Mouse (Mus musculus): Measurements from ENCODE around the gene Xpnpep3. TPM values are rescaled to one million over a fixed set of nuclear protein-coding genes. Genes with fewer than 3 reads are reported as not detected.
A peak's percentile ranks its signal among the peaks of the same experiment; 100 is the strongest.

Gene Xpnpep3
- polyA plus RNA-seq (2015; fragmentation: Nextera tagmentation; extraction: Ambion mirVana) = 11.8 TPM in 2 replicates

DNA sequence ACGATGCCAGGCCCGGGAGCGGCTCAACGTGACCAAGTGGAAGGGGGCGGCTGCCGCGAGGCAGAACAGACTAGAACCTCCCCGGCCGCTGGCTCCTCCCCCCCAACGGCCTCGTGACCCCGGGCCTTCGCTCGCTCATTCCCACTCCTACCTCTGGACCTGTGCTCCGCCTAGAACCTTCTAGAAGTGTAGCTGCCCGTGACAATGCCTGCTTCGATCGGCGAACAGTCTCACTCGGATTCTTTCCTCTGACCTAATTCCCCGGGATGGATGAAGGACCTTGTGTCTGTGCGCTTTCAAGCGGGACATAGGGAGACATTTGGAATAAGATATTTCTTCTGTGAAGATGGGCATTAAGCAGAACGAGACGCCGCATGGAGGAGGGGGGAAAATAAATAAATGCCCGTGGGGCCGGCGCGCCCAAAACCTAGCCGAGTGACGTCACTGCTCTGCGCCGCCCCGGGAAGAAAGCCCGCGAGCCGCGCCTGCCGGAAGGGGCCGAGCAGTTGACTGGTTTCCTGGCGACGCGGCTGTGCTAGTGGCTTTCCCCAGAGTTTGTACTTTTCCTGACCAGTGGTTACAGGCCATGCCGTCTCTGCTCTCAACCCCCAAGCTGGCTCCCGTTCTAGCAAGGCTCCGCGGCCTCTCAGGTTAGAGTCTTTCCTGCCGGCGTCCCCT is at the start of gene Xpnpep3, which contains the start of gene St13:
Gene Xpnpep3, plus strand, starts transcription at position 501 of the 678 bp plus-strand sequence.
Gene St13, minus strand, starts transcription at position 440 of the 678 bp plus-strand sequence.
- Histone ChIP-seq H3K4me3 (ENCODE audit: low read length) (peak within 1 kb of the TSS; percentile 62), H3K36me3 (ENCODE audit: control insufficient read depth, insufficient read depth, low read length) (no peaks in the 10 kb centered on the region), H3K27me3 (ENCODE audit: control insufficient read depth, insufficient read depth, low read depth, low read length) (no peaks in the 10 kb centered on the region), H3K4me1 (replicated peaks; ENCODE audit: control insufficient read depth, insufficient read depth, low read length) (peaks cover 17% of the 10 kb centered on the region), H3K9ac (ENCODE audit: low read length) (peak within 1 kb of the TSS; percentile 76), H3K4me2 (ENCODE audit: low read depth, low read length) (peak within 1 kb of the TSS; percentile 75), H3K9me3 (ENCODE audit: control insufficient read depth, low read length) (no peaks in the 10 kb centered on the region), H3K27ac (ENCODE audit: low read length) (peak within 1 kb of the TSS; percentile 95)
- ATAC-seq (ENCODE audit: low read depth) = peak; percentile 100
- WGBS = under 1% methylated on average over 48 of the region's 50 CpGs

DNA sequence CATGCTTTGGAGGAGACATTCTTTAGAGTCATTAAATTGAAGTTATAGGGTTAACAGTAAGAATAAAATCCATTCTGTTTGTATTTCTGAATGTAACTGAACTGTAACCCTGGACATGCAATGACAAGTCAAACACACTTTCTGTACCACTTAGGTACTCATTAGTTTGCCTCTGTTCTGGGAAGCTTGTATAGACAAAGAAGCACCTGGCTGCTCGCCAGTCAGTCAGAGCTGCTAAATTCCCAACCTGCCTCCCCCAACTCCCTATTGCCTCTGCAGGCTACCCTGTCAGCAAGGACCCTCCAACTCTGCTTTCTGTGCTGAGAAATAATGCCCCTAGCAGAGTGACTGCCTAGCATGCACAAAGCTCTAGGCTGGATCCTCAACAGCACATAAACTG is 49.5 kb upstream of the Xpnpep3 start:
- H3K4me3 ChIP-seq (ENCODE audit: low read length) = no peak overlapping the region
- H3K27ac ChIP-seq (ENCODE audit: low read length) = no peak overlapping the region
- H3K9ac ChIP-seq (ENCODE audit: low read length) = no peak overlapping the region
- no peaks in the 10 kb centered on the region for H3K36me3 ChIP-seq (ENCODE audit: control insufficient read depth, insufficient read depth, low read length)
- no peak overlapping the region for H3K4me2 ChIP-seq (ENCODE audit: low read depth, low read length)
- 30% methylated on average over 1 of the region's 1 CpGs for WGBS
- no peak for ATAC-seq (ENCODE audit: low read depth)
- no peaks in the 10 kb centered on the region for H3K4me1 ChIP-seq (replicated peaks; ENCODE audit: control insufficient read depth, insufficient read depth, low read length)
- no peaks in the 10 kb centered on the region for H3K27me3 ChIP-seq (ENCODE audit: control insufficient read depth, insufficient read depth, low read depth, low read length)
- no peaks in the 10 kb centered on the region for H3K9me3 ChIP-seq (ENCODE audit: control insufficient read depth, low read length)

DNA sequence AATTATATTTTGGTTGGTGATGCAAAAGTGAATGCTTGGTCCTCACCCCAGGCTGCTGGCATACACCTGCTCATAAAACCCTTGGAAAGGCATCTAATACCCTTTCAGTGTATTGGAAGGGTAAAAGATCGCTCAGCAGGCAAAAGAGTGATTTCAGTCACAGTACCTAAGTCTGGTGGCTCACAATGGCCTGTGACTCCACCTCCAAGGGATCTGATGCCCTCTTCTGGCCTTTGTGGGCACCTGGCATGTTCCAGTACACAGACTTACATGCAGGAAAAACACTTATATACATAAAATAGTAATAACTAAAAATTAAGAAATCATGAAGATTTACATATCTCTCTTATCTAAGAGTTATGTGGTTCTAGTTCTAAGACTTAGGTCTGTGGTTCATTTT is 47.3 kb upstream of the Xpnpep3 start:
- H3K4me2 ChIP-seq (ENCODE audit: low read depth, low read length) = no peak overlapping the region
- H3K4me1 ChIP-seq (replicated peaks; ENCODE audit: control insufficient read depth, insufficient read depth, low read length) = no peaks in the 10 kb centered on the region
- 48% methylated on average over 1 of the region's 1 CpGs for WGBS
- no peak for ATAC-seq (ENCODE audit: low read depth)
- no peaks in the 10 kb centered on the region for H3K9me3 ChIP-seq (ENCODE audit: control insufficient read depth, low read length)
- no peak overlapping the region for H3K27ac ChIP-seq (ENCODE audit: low read length)
- H3K36me3 ChIP-seq (ENCODE audit: control insufficient read depth, insufficient read depth, low read length) = no peaks in the 10 kb centered on the region
- H3K27me3 ChIP-seq (ENCODE audit: control insufficient read depth, insufficient read depth, low read depth, low read length) = no peaks in the 10 kb centered on the region
- H3K4me3 ChIP-seq (ENCODE audit: low read length) = no peak overlapping the region
- H3K9ac ChIP-seq (ENCODE audit: low read length) = no peak overlapping the region

DNA sequence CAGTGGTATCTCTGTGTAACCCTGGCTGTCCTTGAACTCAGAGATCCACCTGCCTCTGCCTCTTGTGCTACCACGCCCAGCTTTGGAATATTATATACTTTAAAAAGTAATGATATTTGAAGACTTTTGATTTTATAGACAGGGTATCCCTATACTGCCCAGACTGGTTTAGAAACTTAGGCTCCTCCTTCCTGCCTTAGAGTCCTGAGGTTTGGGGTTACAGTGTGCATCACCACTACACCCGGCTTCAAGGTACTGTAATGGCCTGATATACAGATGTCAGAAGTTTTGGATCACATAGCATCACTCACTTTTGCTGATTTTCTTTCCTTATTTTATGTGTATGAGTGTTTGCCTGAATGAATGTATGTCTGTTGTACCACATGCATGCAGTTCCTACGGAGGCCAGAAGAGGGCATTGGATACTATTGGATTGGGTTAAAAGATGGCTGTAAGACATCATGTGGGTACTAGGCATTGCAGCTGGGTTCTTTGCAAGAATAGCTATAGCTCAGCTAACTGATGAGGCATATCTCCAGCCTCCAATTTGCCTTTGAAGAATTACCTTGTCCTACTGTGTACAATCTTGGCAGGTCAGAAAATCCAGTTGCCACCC is 44.7 kb upstream of the Xpnpep3 start:
- H3K9ac ChIP-seq (ENCODE audit: low read length) = no peak overlapping the region
- no peak overlapping the region for H3K4me3 ChIP-seq (ENCODE audit: low read length)
- H3K36me3 ChIP-seq (ENCODE audit: control insufficient read depth, insufficient read depth, low read length) = no peaks in the 10 kb centered on the region
- no peak overlapping the region for H3K27ac ChIP-seq (ENCODE audit: low read length)
- H3K27me3 ChIP-seq (ENCODE audit: control insufficient read depth, insufficient read depth, low read depth, low read length) = no peaks in the 10 kb centered on the region
- peaks cover 16% of the 10 kb centered on the region for H3K4me1 ChIP-seq (replicated peaks; ENCODE audit: control insufficient read depth, insufficient read depth, low read length)
- ATAC-seq (ENCODE audit: low read depth) = no peak
- 56% methylated on average over 3 of the region's 3 CpGs for WGBS
- no peak overlapping the region for H3K4me2 ChIP-seq (ENCODE audit: low read depth, low read length)
- H3K9me3 ChIP-seq (ENCODE audit: control insufficient read depth, low read length) = no peaks in the 10 kb centered on the region

DNA sequence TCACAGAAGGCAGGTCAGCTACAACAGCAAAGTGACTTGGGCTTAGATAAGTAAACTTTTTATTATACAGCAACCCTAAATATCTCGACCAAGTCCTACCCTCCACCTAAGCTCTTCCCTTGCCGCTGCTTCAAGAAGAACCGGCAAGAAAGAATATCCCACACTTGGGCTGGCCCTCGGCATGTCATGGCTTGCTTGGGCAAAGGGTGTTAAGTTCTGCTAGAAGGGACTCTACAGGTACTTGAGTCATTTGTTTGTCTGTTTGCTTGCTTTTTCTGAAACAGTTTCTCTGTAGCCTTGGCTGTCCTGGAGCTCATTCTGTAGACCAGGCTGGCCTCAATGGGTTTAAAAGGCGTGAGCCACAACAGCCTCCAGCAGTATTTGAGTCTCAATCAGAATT is 43.0 kb upstream of the Xpnpep3 start:
- Histone ChIP-seq H3K9me3 (ENCODE audit: control insufficient read depth, low read length) (no peaks in the 10 kb centered on the region), H3K36me3 (ENCODE audit: control insufficient read depth, insufficient read depth, low read length) (no peaks in the 10 kb centered on the region), H3K4me2 (ENCODE audit: low read depth, low read length) (no peak overlapping the region), H3K27me3 (ENCODE audit: control insufficient read depth, insufficient read depth, low read depth, low read length) (no peaks in the 10 kb centered on the region), H3K27ac (ENCODE audit: low read length) (no peak overlapping the region), H3K4me3 (ENCODE audit: low read length) (no peak overlapping the region), H3K9ac (ENCODE audit: low read length) (no peak overlapping the region), H3K4me1 (replicated peaks; ENCODE audit: control insufficient read depth, insufficient read depth, low read length) (peaks cover 21% of the 10 kb centered on the region)
- no peak for ATAC-seq (ENCODE audit: low read depth)
- 38% methylated on average over 5 of the region's 5 CpGs for WGBS

DNA sequence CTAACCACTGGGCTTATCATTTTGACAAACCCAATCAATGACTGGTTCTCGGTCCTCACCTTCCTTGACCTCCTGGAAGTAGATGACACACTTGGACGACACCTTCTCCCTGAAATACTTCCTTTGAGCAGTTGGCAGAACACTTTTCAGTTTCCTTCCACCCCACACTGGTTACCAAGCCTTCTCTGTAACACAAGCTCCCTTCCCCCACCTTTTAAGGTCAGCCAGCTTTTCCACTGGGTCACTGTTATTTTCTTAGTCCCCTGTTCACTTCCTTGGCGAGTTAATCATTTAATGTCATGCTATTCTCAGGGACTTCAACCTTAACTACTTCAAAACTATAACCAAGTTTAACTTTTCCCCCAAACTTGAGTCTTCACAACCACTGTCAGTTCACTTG is 41.0 kb upstream of the Xpnpep3 start:
- Histone ChIP-seq H3K36me3 (ENCODE audit: control insufficient read depth, insufficient read depth, low read length) (peaks cover 9% of the 10 kb centered on the region; the same call in 1 of the 2 replicates), H3K9me3 (ENCODE audit: control insufficient read depth, low read length) (no peaks in the 10 kb centered on the region), H3K4me1 (replicated peaks; ENCODE audit: control insufficient read depth, insufficient read depth, low read length) (peaks cover 21% of the 10 kb centered on the region), H3K4me2 (ENCODE audit: low read depth, low read length) (no peak overlapping the region), H3K27ac (ENCODE audit: low read length) (no peak overlapping the region), H3K27me3 (ENCODE audit: control insufficient read depth, insufficient read depth, low read depth, low read length) (no peaks in the 10 kb centered on the region), H3K4me3 (ENCODE audit: low read length) (no peak overlapping the region), H3K9ac (ENCODE audit: low read length) (no peak overlapping the region)
- 69% methylated on average over 3 of the region's 3 CpGs for whole genome bisulfite sequencing
- no peak for ATAC-seq (ENCODE audit: low read depth)

DNA sequence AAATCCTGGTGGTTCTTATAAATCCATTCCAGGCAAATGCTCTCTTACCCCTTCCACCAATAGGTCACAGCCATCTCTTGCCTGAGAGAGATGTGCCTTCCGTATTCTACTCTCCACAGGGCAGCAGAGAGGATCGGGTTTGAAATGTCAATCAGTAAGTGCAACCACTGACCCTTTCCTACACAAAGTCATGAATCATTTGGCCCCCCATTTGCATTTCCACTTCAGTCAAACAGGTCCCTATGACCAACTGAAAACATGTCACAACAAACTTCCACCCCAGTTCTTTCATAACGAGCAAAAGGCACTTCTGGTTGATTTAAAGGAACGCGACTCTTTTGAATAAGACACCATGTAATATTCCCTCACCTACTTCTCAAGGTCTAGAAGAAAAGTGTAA is 40.5 kb upstream of the Xpnpep3 start:
- WGBS = 86% methylated on average over 5 of the region's 5 CpGs
- Histone ChIP-seq H3K36me3 (ENCODE audit: control insufficient read depth, insufficient read depth, low read length) (peaks cover 10% of the 10 kb centered on the region; the same call in 1 of the 2 replicates), H3K4me1 (replicated peaks; ENCODE audit: control insufficient read depth, insufficient read depth, low read length) (peaks cover 21% of the 10 kb centered on the region), H3K27me3 (ENCODE audit: control insufficient read depth, insufficient read depth, low read depth, low read length) (no peaks in the 10 kb centered on the region), H3K9ac (ENCODE audit: low read length) (no peak overlapping the region), H3K4me2 (ENCODE audit: low read depth, low read length) (peak overlapping the region; percentile 87), H3K27ac (ENCODE audit: low read length) (no peak overlapping the region), H3K9me3 (ENCODE audit: control insufficient read depth, low read length) (no peaks in the 10 kb centered on the region), H3K4me3 (ENCODE audit: low read length) (no peak overlapping the region)
- no peak for ATAC-seq (ENCODE audit: low read depth)

DNA sequence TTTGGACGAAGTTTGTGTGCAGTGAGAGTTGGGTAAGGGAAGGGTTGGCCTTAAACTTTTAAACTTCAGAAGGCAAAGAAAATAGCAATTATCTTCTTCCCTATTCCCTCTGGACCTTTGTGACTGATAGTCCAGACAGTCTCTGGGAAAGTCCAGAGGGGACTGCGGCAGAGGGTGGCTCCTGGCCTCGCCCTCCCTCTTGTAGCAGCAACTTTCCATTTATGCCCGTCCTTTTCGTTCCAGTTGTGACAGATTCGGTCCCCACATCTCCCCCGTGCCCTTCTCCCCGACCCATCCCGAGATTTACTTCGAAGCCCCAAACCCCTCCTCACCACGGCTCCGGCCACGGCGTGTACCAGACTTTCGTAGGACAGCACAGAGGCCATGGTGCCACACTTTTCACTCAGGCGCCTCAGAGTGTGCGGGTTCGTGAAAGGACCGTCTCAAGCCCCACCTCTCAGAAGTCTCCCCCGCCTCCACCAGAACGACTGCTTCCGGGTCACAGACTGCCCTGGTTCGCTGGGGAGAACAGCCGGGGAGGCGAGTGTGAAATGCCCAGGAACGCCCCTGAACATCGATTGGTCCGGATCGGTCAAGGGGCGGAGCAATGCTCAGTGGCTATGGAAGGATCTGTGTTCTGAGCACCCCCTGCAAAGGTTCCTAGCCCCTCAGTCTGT is 39.5 kb upstream of the Xpnpep3 start, which contains the start of gene Slc25a17:
Gene Slc25a17, minus strand, starts transcription at position 468 of the 677 bp plus-strand sequence.
- no peaks in the 10 kb centered on the region for H3K27me3 ChIP-seq (ENCODE audit: control insufficient read depth, insufficient read depth, low read depth, low read length)
- peak within 1 kb of the TSS; percentile 84 for H3K9ac ChIP-seq (ENCODE audit: low read length)
- peak within 1 kb of the TSS; percentile 73 for H3K4me3 ChIP-seq (ENCODE audit: low read length)
- H3K9me3 ChIP-seq (ENCODE audit: control insufficient read depth, low read length) = no peaks in the 10 kb centered on the region
- H3K4me2 ChIP-seq (ENCODE audit: low read depth, low read length) = peak within 1 kb of the TSS; percentile 87
- peaks cover 16% of the 10 kb centered on the region; the same call in 1 of the 2 replicates for H3K36me3 ChIP-seq (ENCODE audit: control insufficient read depth, insufficient read depth, low read length)
- H3K27ac ChIP-seq (ENCODE audit: low read length) = peak within 1 kb of the TSS; percentile 81
- H3K4me1 ChIP-seq (replicated peaks; ENCODE audit: control insufficient read depth, insufficient read depth, low read length) = peaks cover 21% of the 10 kb centered on the region
- under 1% methylated on average over 30 of the region's 30 CpGs for WGBS
- peak; percentile 100 for ATAC-seq (ENCODE audit: low read depth)

DNA sequence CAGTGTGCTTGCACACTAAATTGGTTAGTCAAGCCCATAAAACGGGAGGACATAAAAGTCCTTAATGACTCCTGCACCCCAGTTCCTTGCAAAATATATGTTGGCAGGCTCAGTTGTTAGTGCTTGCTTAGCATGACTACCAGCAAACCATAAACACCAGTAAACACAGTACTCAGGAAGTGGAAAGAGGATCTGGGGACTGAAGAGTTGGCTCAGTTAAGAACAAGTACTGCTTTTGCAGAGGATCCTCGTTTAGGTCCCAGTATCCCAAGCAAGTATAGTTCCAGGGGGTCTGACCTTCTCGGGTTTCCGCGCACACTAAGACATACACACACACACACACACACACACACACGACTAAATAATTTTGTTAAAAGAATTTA is 38.9 kb upstream of the Xpnpep3 start:
- peak; percentile 67 for ATAC-seq (ENCODE audit: low read depth)
- 24% methylated on average over 6 of the region's 6 CpGs for WGBS
- H3K9me3 ChIP-seq (ENCODE audit: control insufficient read depth, low read length) = no peaks in the 10 kb centered on the region
- no peaks in the 10 kb centered on the region for H3K27me3 ChIP-seq (ENCODE audit: control insufficient read depth, insufficient read depth, low read depth, low read length)
- H3K4me3 ChIP-seq (ENCODE audit: low read length) = peak overlapping the region; percentile 73
- peaks cover 19% of the 10 kb centered on the region for H3K36me3 ChIP-seq (ENCODE audit: control insufficient read depth, insufficient read depth, low read length)
- peaks cover 21% of the 10 kb centered on the region for H3K4me1 ChIP-seq (replicated peaks; ENCODE audit: control insufficient read depth, insufficient read depth, low read length)
- peak overlapping the region; percentile 77 for H3K27ac ChIP-seq (ENCODE audit: low read length)
- peak overlapping the region; percentile 61 for H3K9ac ChIP-seq (ENCODE audit: low read length)
- H3K4me2 ChIP-seq (ENCODE audit: low read depth, low read length) = peak overlapping the region; percentile 87
